Mouse (Mus musculus): ENCODE measurements around the gene Rarb. TPM values are rescaled to one million over a fixed set of nuclear protein-coding genes. Genes with fewer than 3 reads are reported as not detected.

The Rarb gene
- total and polyA plus RNA-seq, 2 experiments from 2014 or later: 4.4 to 16.7 TPM

GRCm38 (mm10) chr14:16522852-16523251 is 296.1 kb downstream of the Rarb start:
- TF ChIP-seq CTCF (IDR thresholded peaks at IDR 0.05): no peak
- H3K27me3 ChIP-seq (ENCODE audit: insufficient read depth, low read length): no peaks in the 10 kb centered on the region

GRCm38 (mm10) chr14:16519588-16520167 is 299.3 kb downstream of the Rarb start:
- no peak for DNase-seq (ENCODE audit: low spot score)
- Histone ChIP-seq H3K27me3 (ENCODE audit: insufficient read depth, low read length) (no peaks in the 10 kb centered on the region), H3K9me3 (ENCODE audit: low read length) (no peaks in the 10 kb centered on the region), H3K36me3 (ENCODE audit: insufficient read depth, low read length) (no peaks in the 10 kb centered on the region), H3K9ac (replicated peaks; ENCODE audit: low read length, poor library complexity, severe bottlenecking) (no peak overlapping the region), H3K4me1 (ENCODE audit: insufficient read depth, low read length) (0 out of 2 replicates have a peak, but pooled peaks cover 6% of the 10 kb centered on the region), H3K4me3 (ENCODE audit: low read depth, low read length) (no peak overlapping the region), H3K27ac (ENCODE audit: low read depth, low read length) (no peak overlapping the region), H3K4me2 (ENCODE audit: low read depth, low read length, poor library complexity, severe bottlenecking) (no peak overlapping the region)
- no peak for ATAC-seq (ENCODE audit: low FRiP score)
- 77% methylated on average over 8 of the region's 8 CpGs for WGBS
- TF ChIP-seq CTCF (IDR thresholded peaks at IDR 0.05): peak; percentile 23

More at GRCm38 (mm10) chr14:16522852-16523251, 296.1 kb downstream of the Rarb start:
- DNase-seq (ENCODE audit: low spot score) (no peak), ATAC-seq (ENCODE audit: low FRiP score) (no peak)
- Histone ChIP-seq H3K9me3 (ENCODE audit: low read length) (no peaks in the 10 kb centered on the region), H3K4me1 (ENCODE audit: insufficient read depth, low read length) (0 out of 2 replicates have a peak, but pooled peaks cover 3% of the 10 kb centered on the region), H3K4me2 (ENCODE audit: low read depth, low read length, poor library complexity, severe bottlenecking) (no peak overlapping the region), H3K27ac (ENCODE audit: low read depth, low read length) (no peak overlapping the region), H3K4me3 (ENCODE audit: low read depth, low read length) (no peak overlapping the region), H3K36me3 (ENCODE audit: insufficient read depth, low read length) (no peaks in the 10 kb centered on the region), H3K9ac (replicated peaks; ENCODE audit: low read length, poor library complexity, severe bottlenecking) (no peak overlapping the region)
- 87% methylated on average over 3 of the region's 3 CpGs for WGBS

DNA sequence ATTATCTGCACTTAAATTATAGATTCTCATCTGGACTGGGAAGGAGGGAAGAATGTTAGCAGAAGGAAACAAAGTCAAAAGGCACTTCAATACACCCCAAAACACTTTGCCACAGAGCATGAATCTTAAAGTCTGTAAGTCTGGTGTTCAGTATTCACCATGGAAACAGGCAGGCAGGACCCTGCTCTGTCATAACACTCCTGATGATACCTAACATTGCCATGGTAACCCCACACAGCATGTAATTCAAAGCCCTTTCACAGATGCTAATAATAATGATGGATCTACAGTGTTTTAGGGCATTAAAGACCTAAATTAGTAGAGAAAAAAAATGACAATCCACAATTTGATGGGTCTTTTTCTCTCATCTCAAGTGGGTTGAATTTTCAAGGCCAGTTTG is 301.0 kb downstream of the Rarb start:
- ATAC-seq (ENCODE audit: low FRiP score): peak; percentile 86

GRCm38 (mm10) chr14:16515731-16516130 is 303.2 kb downstream of the Rarb start:
- ATAC-seq (ENCODE audit: low FRiP score): no peak

More for the DNA sequence above, 301.0 kb downstream of the Rarb start:
- TF ChIP-seq CTCF (IDR thresholded peaks at IDR 0.05): no peak
- no peak overlapping the region for H3K9ac ChIP-seq (replicated peaks; ENCODE audit: low read length, poor library complexity, severe bottlenecking)
- peak; percentile 53 for DNase-seq (ENCODE audit: low spot score)
- no peaks in the 10 kb centered on the region for H3K9me3 ChIP-seq (ENCODE audit: low read length)
- H3K4me3 ChIP-seq (ENCODE audit: low read depth, low read length): no peak overlapping the region
- peak overlapping the region; percentile 34; the same call in 1 of the 2 replicates for H3K27ac ChIP-seq (ENCODE audit: low read depth, low read length)
- no peak overlapping the region for H3K4me2 ChIP-seq (ENCODE audit: low read depth, low read length, poor library complexity, severe bottlenecking)
- no peaks in the 10 kb centered on the region for H3K36me3 ChIP-seq (ENCODE audit: insufficient read depth, low read length)
- H3K27me3 ChIP-seq (ENCODE audit: insufficient read depth, low read length): no peaks in the 10 kb centered on the region
- H3K4me1 ChIP-seq (ENCODE audit: insufficient read depth, low read length): 0 out of 2 replicates have a peak, but pooled peaks cover 6% of the 10 kb centered on the region

DNA sequence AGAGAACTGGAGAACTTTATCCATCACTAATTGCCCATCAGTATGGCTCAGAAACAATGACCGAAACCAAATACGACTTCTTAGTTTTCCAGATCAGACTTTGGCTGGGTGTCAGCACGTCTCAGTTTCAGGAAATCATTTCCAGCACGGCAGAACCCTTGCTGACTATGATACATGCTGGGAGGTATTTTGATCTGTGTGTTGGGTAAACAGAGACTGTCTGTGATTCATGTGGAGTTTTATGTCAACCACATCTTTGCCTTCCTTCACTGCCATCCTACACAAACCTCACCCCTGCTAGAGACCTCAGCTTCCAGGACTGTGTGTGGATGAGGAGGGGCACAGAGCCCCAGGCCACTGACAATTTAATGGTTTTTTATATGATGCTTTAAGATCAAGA is 308.4 kb downstream of the Rarb start:
- H3K36me3 ChIP-seq (ENCODE audit: insufficient read depth, low read length): no peaks in the 10 kb centered on the region
- H3K27me3 ChIP-seq (ENCODE audit: insufficient read depth, low read length): no peaks in the 10 kb centered on the region
- no peak overlapping the region for H3K27ac ChIP-seq (ENCODE audit: low read depth, low read length)
- WGBS: 66% methylated on average over 4 of the region's 4 CpGs
- ATAC-seq (ENCODE audit: low FRiP score) (no peak), DNase-seq (ENCODE audit: low spot score) (no peak)
- no peak overlapping the region for H3K9ac ChIP-seq (replicated peaks; ENCODE audit: low read length, poor library complexity, severe bottlenecking)
- no peak overlapping the region for H3K4me2 ChIP-seq (ENCODE audit: low read depth, low read length, poor library complexity, severe bottlenecking)
- H3K4me1 ChIP-seq (ENCODE audit: insufficient read depth, low read length): no peaks in the 10 kb centered on the region
- H3K4me3 ChIP-seq (ENCODE audit: low read depth, low read length): no peak overlapping the region
- no peak for TF ChIP-seq CTCF (IDR thresholded peaks at IDR 0.05)
- H3K9me3 ChIP-seq (ENCODE audit: low read length): no peaks in the 10 kb centered on the region

More at GRCm38 (mm10) chr14:16515731-16516130, 303.2 kb downstream of the Rarb start:
- WGBS: 83% methylated on average over 3 of the region's 3 CpGs
- Histone ChIP-seq H3K4me3 (ENCODE audit: low read depth, low read length) (no peak overlapping the region), H3K9me3 (ENCODE audit: low read length) (no peaks in the 10 kb centered on the region), H3K9ac (replicated peaks; ENCODE audit: low read length, poor library complexity, severe bottlenecking) (no peak overlapping the region), H3K36me3 (ENCODE audit: insufficient read depth, low read length) (no peaks in the 10 kb centered on the region), H3K4me2 (ENCODE audit: low read depth, low read length, poor library complexity, severe bottlenecking) (no peak overlapping the region), H3K4me1 (ENCODE audit: insufficient read depth, low read length) (0 out of 2 replicates have a peak, but pooled peaks cover 6% of the 10 kb centered on the region), H3K27ac (ENCODE audit: low read depth, low read length) (no peak overlapping the region), H3K27me3 (ENCODE audit: insufficient read depth, low read length) (no peaks in the 10 kb centered on the region)
- no peak for DNase-seq (ENCODE audit: low spot score)
- no peak for TF ChIP-seq CTCF (IDR thresholded peaks at IDR 0.05)

DNA sequence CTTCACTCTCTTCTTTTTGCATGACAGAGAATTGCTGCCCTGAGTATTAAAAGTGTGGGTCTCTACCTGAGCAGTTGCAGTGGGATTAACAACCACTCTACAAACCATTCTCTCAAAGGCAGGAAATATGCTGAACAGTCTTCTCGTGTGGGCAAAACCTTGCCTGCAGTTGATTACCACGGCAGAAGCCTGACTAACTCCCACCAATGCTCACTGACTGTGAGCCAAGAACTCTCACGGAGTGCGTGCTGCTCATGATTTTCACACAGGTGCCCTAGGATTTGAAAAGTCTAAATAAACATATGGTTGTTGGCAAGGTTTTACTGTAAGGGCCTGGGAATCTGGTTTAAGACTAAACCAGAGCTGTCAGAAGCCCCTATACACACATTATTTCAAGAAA is 309.1 kb downstream of the Rarb start:
- no peaks in the 10 kb centered on the region for H3K9me3 ChIP-seq (ENCODE audit: low read length)
- TF ChIP-seq CTCF (IDR thresholded peaks at IDR 0.05): no peak
- H3K27me3 ChIP-seq (ENCODE audit: insufficient read depth, low read length): no peaks in the 10 kb centered on the region
- H3K4me3 ChIP-seq (ENCODE audit: low read depth, low read length): no peak overlapping the region
- no peak overlapping the region for H3K27ac ChIP-seq (ENCODE audit: low read depth, low read length)
- H3K36me3 ChIP-seq (ENCODE audit: insufficient read depth, low read length): no peaks in the 10 kb centered on the region
- no peak for DNase-seq (ENCODE audit: low spot score)
- no peak overlapping the region for H3K9ac ChIP-seq (replicated peaks; ENCODE audit: low read length, poor library complexity, severe bottlenecking)
- ATAC-seq (ENCODE audit: low FRiP score): no peak
- H3K4me2 ChIP-seq (ENCODE audit: low read depth, low read length, poor library complexity, severe bottlenecking): no peak overlapping the region
- WGBS: 75% methylated on average over 4 of the region's 4 CpGs
- H3K4me1 ChIP-seq (ENCODE audit: insufficient read depth, low read length): no peaks in the 10 kb centered on the region

Data from midbrain, postnatal 0 days (tissue).